Mouse (Mus musculus): ENCODE measurements around the gene Vps53. TPM values are rescaled to one million over a fixed set of nuclear protein-coding genes. Genes with fewer than 3 reads are reported as not detected.
A peak's percentile ranks its signal among the peaks of the same experiment; 100 is the strongest.

The Vps53 gene
- polyA plus RNA-seq, 1 experiment: 55.8 TPM

- no peak for TF ChIP-seq CTCF (IDR thresholded peaks at IDR 0.05; ENCODE audit: borderline replicate concordance, extremely low read depth, insufficient read depth, insufficient read length)
- no peak for TF ChIP-seq POLR2A (IDR thresholded peaks at IDR 0.05; ENCODE audit: borderline replicate concordance, extremely low read depth, insufficient read depth, insufficient read length, poor library complexity, severe bottlenecking)
- DNase-seq (ENCODE audit: low read depth): no peak
These were observed 109.6 kb downstream of the Vps53 start for GRCm38 (mm10) chr11:76069816-76070215.

DNA sequence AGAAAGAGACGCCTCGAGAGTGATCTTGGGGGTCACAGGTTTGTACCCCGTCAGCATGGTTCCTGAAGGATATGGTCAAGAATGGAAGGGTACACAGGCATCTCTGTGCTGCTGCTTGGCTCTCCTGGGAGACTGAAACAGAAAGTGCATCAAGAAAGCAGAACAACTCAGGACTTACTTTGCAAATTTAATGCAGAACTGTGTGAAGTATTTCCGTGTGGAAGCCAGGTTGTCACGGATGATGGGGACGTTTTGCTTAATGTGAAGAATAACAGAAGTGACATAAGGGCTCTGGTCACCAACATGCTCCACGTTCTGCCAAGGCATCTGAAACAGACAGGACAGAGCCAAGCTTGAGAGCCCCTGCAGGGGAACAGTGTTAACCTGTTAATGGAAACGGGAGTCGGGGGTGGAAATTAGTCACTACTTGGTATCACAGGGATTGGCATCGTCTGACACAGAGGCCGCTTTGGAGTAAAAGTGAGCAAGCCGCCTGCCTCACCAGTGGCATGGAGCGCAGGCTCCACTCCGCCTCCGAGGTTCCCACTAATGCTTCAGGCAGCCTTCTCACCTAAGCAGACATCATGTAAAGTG is 112.8 kb downstream of the Vps53 start:
- TF ChIP-seq POLR2A (IDR thresholded peaks at IDR 0.05; ENCODE audit: borderline replicate concordance, extremely low read depth, insufficient read depth, insufficient read length, poor library complexity, severe bottlenecking): no peak
- no peak for TF ChIP-seq CTCF (IDR thresholded peaks at IDR 0.05; ENCODE audit: borderline replicate concordance, extremely low read depth, insufficient read depth, insufficient read length)
- DNase-seq (ENCODE audit: low read depth): no peak

DNA sequence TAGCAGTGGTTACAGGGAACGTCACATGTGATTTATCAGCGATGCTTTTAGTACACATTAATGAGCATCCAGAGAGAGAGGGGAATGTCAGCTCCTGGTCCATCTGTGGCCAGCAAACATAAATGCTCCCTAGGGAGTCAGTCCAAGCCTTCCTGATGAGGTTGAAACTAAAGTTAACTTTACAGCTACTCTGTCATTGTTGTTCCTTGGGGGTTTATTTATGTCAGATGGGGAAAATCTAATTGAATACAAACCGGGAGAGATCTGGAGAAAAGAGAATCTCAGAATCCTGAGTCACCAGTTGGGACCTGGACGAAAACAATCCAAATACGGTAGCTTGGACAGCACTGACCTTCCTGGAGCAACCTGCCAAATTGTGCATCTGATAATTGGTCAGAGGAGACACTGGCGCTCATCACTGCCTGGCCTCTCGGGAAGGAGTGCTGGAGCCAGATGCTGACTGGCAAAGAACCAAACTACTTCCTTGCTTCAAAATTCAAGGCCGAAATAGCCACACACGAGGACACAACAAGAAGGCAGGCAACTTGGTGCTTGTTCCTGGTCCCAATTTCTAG is 113.8 kb downstream of the Vps53 start:
- no peak for TF ChIP-seq CTCF (IDR thresholded peaks at IDR 0.05; ENCODE audit: borderline replicate concordance, extremely low read depth, insufficient read depth, insufficient read length)
- DNase-seq (ENCODE audit: low read depth): no peak

DNA sequence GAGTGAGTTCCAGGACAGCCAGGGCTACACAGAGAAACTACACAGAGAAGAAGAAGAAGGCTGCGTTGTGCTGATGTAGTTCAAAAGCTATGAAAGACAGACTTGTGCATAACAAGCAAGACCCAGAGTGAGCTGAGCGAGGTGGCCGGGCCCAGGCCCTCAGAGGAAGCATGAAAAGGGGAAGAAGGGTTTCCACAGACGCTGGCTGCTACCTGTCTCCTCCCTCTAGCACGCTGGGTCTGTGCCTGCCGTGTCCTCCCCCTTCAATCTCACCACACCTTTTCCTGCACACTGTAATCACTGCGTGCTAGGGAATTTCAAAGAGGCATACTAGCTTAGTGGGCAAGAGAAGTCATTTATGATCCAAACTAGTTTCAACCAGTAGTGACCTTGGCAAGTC is 115.0 kb downstream of the Vps53 start:
- no peak for TF ChIP-seq POLR2A (IDR thresholded peaks at IDR 0.05; ENCODE audit: borderline replicate concordance, extremely low read depth, insufficient read depth, insufficient read length, poor library complexity, severe bottlenecking)
- no peak for TF ChIP-seq CTCF (IDR thresholded peaks at IDR 0.05; ENCODE audit: borderline replicate concordance, extremely low read depth, insufficient read depth, insufficient read length)
- no peak for DNase-seq (ENCODE audit: low read depth)

GRCm38 (mm10) chr11:76060906-76061305 is 118.5 kb downstream of the Vps53 start:
- no peak for DNase-seq (ENCODE audit: low read depth)
- TF ChIP-seq POLR2A (IDR thresholded peaks at IDR 0.05; ENCODE audit: borderline replicate concordance, extremely low read depth, insufficient read depth, insufficient read length, poor library complexity, severe bottlenecking) (no peak), CTCF (IDR thresholded peaks at IDR 0.05; ENCODE audit: borderline replicate concordance, extremely low read depth, insufficient read depth, insufficient read length) (no peak)

DNA sequence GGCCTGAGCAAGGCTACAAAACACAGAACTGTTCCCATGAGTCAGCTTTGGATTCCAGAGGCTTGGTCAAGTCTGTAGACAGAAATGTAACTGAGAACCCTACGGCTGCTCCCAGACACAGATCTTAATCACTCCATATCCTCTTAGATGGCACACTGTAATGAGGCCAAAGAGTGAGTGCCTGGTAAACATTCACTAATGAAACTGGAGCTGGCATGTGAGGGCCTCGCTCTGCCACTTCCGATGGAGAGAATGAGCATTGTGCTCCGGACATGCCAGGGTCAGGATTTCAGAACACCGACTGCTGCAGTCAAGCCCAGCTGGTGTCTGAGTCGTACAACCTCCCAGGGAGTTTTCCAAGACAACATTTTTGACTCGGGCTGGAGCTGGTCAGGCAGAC is 119.5 kb downstream of the Vps53 start:
- no peak for DNase-seq (ENCODE audit: low read depth)
- TF ChIP-seq CTCF (IDR thresholded peaks at IDR 0.05; ENCODE audit: borderline replicate concordance, extremely low read depth, insufficient read depth, insufficient read length): no peak
- no peak for TF ChIP-seq POLR2A (IDR thresholded peaks at IDR 0.05; ENCODE audit: borderline replicate concordance, extremely low read depth, insufficient read depth, insufficient read length, poor library complexity, severe bottlenecking)

- TF ChIP-seq CTCF (IDR thresholded peaks at IDR 0.05; ENCODE audit: borderline replicate concordance, extremely low read depth, insufficient read depth, insufficient read length) (peak; percentile 25; the same call in 1 of the 2 replicates), POLR2A (IDR thresholded peaks at IDR 0.05; ENCODE audit: borderline replicate concordance, extremely low read depth, insufficient read depth, insufficient read length, poor library complexity, severe bottlenecking) (no peak)
- peak; percentile 34 for DNase-seq (ENCODE audit: low read depth)
These were observed 123.0 kb downstream of the Vps53 start for GRCm38 (mm10) chr11:76056487-76056886.

DNA sequence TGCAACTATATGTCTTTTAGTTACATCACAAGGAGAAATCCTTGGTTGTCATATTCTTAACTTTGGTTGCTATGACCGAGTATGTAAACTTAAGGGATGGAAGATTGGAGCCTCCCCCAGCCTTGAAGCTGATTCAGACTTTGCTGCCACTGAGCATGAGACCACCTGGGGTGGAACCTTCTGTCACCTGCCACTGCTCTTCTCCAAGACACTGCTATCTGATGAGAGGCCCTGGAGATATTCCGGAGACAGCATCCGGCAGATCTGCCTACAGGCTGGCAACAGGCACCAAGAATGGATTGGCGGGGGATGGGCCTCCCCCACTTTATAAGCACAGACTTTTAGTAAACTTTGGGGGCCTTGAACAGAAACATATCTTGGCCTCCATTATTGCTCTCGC is 127.0 kb downstream of the Vps53 start:
- no peak for DNase-seq (ENCODE audit: low read depth)
- TF ChIP-seq CTCF (IDR thresholded peaks at IDR 0.05; ENCODE audit: borderline replicate concordance, extremely low read depth, insufficient read depth, insufficient read length) (no peak), POLR2A (IDR thresholded peaks at IDR 0.05; ENCODE audit: borderline replicate concordance, extremely low read depth, insufficient read depth, insufficient read length, poor library complexity, severe bottlenecking) (no peak)

GRCm38 (mm10) chr11:76050967-76051512 is 128.4 kb downstream of the Vps53 start:
- no peak for DNase-seq (ENCODE audit: low read depth)
- TF ChIP-seq POLR2A (IDR thresholded peaks at IDR 0.05; ENCODE audit: borderline replicate concordance, extremely low read depth, insufficient read depth, insufficient read length, poor library complexity, severe bottlenecking) (no peak), CTCF (IDR thresholded peaks at IDR 0.05; ENCODE audit: borderline replicate concordance, extremely low read depth, insufficient read depth, insufficient read length) (no peak)

DNA sequence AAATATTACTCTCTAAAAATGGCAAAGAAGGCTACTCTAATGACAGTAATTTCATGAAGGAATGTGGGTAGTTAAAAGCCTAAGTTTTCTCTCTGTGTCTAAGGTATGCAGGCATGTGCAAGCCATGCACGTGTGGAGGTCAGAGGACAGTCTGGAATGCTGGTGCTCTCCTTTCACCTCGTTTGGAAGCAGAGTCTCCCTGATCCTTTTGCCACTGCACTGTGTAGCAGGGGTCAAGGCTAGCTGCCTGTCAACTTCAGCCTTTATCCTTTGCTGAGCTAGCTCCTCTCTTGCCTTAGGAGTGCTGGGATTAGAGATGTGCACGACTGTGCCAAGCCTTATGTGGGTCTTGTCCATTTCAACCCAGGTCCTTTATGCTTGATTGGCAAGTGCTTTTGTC is 128.9 kb downstream of the Vps53 start:
- no peak for TF ChIP-seq POLR2A (IDR thresholded peaks at IDR 0.05; ENCODE audit: borderline replicate concordance, extremely low read depth, insufficient read depth, insufficient read length, poor library complexity, severe bottlenecking)

GRCm38 (mm10) chr11:76045367-76045766 is 134.1 kb downstream of the Vps53 start:
- no peak for DNase-seq (ENCODE audit: low read depth)
- TF ChIP-seq CTCF (IDR thresholded peaks at IDR 0.05; ENCODE audit: borderline replicate concordance, extremely low read depth, insufficient read depth, insufficient read length): no peak
- no peak for TF ChIP-seq POLR2A (IDR thresholded peaks at IDR 0.05; ENCODE audit: borderline replicate concordance, extremely low read depth, insufficient read depth, insufficient read length, poor library complexity, severe bottlenecking)

More for the DNA sequence above, 128.9 kb downstream of the Vps53 start:
- no peak for DNase-seq (ENCODE audit: low read depth)

DNA sequence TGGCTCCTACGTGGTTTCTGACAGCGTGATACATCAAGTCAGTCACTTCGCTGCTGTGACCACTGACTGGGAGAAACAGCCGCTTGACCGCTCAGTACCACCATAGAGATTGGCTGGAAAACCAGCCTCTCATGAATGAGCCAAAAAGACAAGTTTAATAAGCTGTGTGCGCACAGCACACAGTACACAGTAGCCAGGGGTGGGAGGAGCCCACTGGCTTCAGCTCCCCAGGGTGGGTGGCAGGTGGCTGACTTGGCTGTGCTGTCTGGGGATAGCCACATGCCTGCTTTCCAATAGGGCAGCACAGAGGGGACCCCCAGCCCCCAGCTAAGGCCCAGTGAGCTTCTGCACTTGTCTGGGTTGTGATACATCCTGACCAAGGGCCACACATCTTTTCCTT is 135.0 kb downstream of the Vps53 start:
- TF ChIP-seq CTCF (IDR thresholded peaks at IDR 0.05; ENCODE audit: borderline replicate concordance, extremely low read depth, insufficient read depth, insufficient read length): no peak
- TF ChIP-seq POLR2A (IDR thresholded peaks at IDR 0.05; ENCODE audit: borderline replicate concordance, extremely low read depth, insufficient read depth, insufficient read length, poor library complexity, severe bottlenecking): no peak
- DNase-seq (ENCODE audit: low read depth): peak; percentile 13

Data from brain, embryonic 14.5 days (tissue).